Mouse (Mus musculus): ENCODE data around the gene Jak3. TPM values are rescaled to one million over a fixed set of nuclear protein-coding genes. Genes with fewer than 3 reads are reported as not detected.

Jak3 gene
- total RNA-seq, 2 experiments from 2014 or later, result 5.6 to 6.4 TPM

GRCm38 (mm10) chr8:71659751-71660150 is 16.3 kb upstream of the Jak3 start:
- DNase-seq (ENCODE audit: low spot score in 2 of 2), result no peak
- intact Hi-C loops (cut with DNase I), result loop anchor here (2.0 kb wide), 1 partner anchor 99 kb away; no protein-coding TSS in a partner anchor

GRCm38 (mm10) chr8:71660325-71661120 is 15.6 kb upstream of the Jak3 start:
- DNase-seq (ENCODE audit: low spot score in 2 of 2), result peak; percentile 89 to 92
- intact Hi-C loops (cut with DNase I), result loop anchor here (2.0 kb wide), 1 partner anchor 100 kb away; no protein-coding TSS in a partner anchor

- intact Hi-C loops (cut with DNase I), result no loop called here
- DNase-seq (ENCODE audit: low spot score in 2 of 2), result no peak
Observed at GRCm38 (mm10) chr8:71665331-71666130, 10.6 kb upstream of the Jak3 start.

- intact Hi-C loops (cut with DNase I), result no loop called here
- no peak for DNase-seq (ENCODE audit: low spot score in 2 of 2)
Observed at GRCm38 (mm10) chr8:71666855-71667254, 9.2 kb upstream of the Jak3 start.

GRCm38 (mm10) chr8:71667256-71667655 is 8.8 kb upstream of the Jak3 start:
- intact Hi-C loops (cut with DNase I), result no loop called here
- no peak for DNase-seq (ENCODE audit: low spot score in 2 of 2)

- DNase-seq (ENCODE audit: low spot score in 2 of 2), result peak in 1 of 2 experiments; percentile 39
- intact Hi-C loops (cut with DNase I), result no loop called here
Observed at GRCm38 (mm10) chr8:71668220-71668975, 7.7 kb upstream of the Jak3 start.

- DNase-seq (ENCODE audit: low spot score in 2 of 2), result peak in 1 of 2 experiments; percentile 54
Observed at GRCm38 (mm10) chr8:71670198-71670597, 5.9 kb upstream of the Jak3 start.

GRCm38 (mm10) chr8:71670621-71671548 is 5.2 kb upstream of the Jak3 start:
- intact Hi-C loops (cut with DNase I), result loop anchor here (5.0 kb wide), 1 partner anchor 51 kb away; no protein-coding TSS in a partner anchor

More at GRCm38 (mm10) chr8:71670198-71670597, 5.9 kb upstream of the Jak3 start:
- intact Hi-C loops (cut with DNase I), result loop anchor here (5.0 kb wide), 1 partner anchor 52 kb away; no protein-coding TSS in a partner anchor

GRCm38 (mm10) chr8:71671549-71671965 is 4.5 kb upstream of the Jak3 start, which contains the start of gene Unc13a:
Gene Unc13a, minus strand, starts transcription at chr8:71671757.
- DNase-seq (ENCODE audit: low spot score in 2 of 2), result peak; percentile 92 to 94
- intact Hi-C loops (cut with DNase I), result loop anchor here (5.0 kb wide), 1 partner anchor 51 kb away; no protein-coding TSS in a partner anchor

More at GRCm38 (mm10) chr8:71670621-71671548, 5.2 kb upstream of the Jak3 start:
- peak; percentile 71 to 82 for DNase-seq (ENCODE audit: low spot score in 2 of 2)

- intact Hi-C loops (cut with DNase I), result loop anchor here (5.0 kb wide), 1 partner anchor 50 kb away; no protein-coding TSS in a partner anchor
Observed at GRCm38 (mm10) chr8:71672168-71672735, 3.8 kb upstream of the Jak3 start.

GRCm38 (mm10) chr8:71674071-71674470 is 2.0 kb upstream of the Jak3 start:
- intact Hi-C loops (cut with DNase I), result loop anchor here (5.0 kb wide), 1 partner anchor 48 kb away; no protein-coding TSS in a partner anchor
- no peak for DNase-seq (ENCODE audit: low spot score in 2 of 2)

More at GRCm38 (mm10) chr8:71672168-71672735, 3.8 kb upstream of the Jak3 start:
- DNase-seq (ENCODE audit: low spot score in 2 of 2), result peak in 1 of 2 experiments; percentile 72

GRCm38 (mm10) chr8:71675456-71676019 is 558 bp upstream of the Jak3 start:
- DNase-seq (ENCODE audit: low spot score in 2 of 2), result no peak
- intact Hi-C loops (cut with DNase I), result no loop called here

GRCm38 (mm10) chr8:71676803-71677202 is 707 bp downstream of the Jak3 start:
- intact Hi-C loops (cut with DNase I), result no loop called here

GRCm38 (mm10) chr8:71677555-71677954 is 1.5 kb downstream of the Jak3 start:
- intact Hi-C loops (cut with DNase I), result no loop called here
- no peak for DNase-seq (ENCODE audit: low spot score in 2 of 2)

More at GRCm38 (mm10) chr8:71676803-71677202, 707 bp downstream of the Jak3 start:
- DNase-seq (ENCODE audit: low spot score in 2 of 2), result no peak

GRCm38 (mm10) chr8:71678216-71678615 is 2.1 kb downstream of the Jak3 start:
- intact Hi-C loops (cut with DNase I), result no loop called here
- no peak for DNase-seq (ENCODE audit: low spot score in 2 of 2)

- DNase-seq (ENCODE audit: low spot score in 2 of 2), result no peak
- intact Hi-C loops (cut with DNase I), result no loop called here
Observed at GRCm38 (mm10) chr8:71679116-71679515, 3.0 kb downstream of the Jak3 start.

- intact Hi-C loops (cut with DNase I), result no loop called here
- DNase-seq (ENCODE audit: low spot score in 2 of 2), result no peak
Observed at GRCm38 (mm10) chr8:71679550-71680168, 3.6 kb downstream of the Jak3 start.
